Mouse (Mus musculus) liver, embryonic 12.5 days (tissue): Measurements from ENCODE around the gene Ppp1r9a. TPM values are rescaled to one million over a fixed set of nuclear protein-coding genes. Genes with fewer than 3 reads are reported as not detected.
A peak's percentile ranks its signal among the peaks of the same experiment; 100 is the strongest.
"Not testable (repeated sequence)": the region's sequence is repeated elsewhere in the genome, so short reads cannot be mapped to it uniquely, and the experiment has no call there.

ENCODE experiments used
- ATAC-seq: fragments of 200-750 bp; cut with Nextera tagmentation; 2 replicates; pipeline ENCODE4 v1.8.0; 2017; ENCODE audit warnings: moderate number of reproducible peaks, mild to moderate bottlenecking, moderate library complexity
- H3K27ac ChIP-seq: fragments of 300-500 bp; sonication (generic); 2 replicates; pipeline ENCODE4 v1.5.1; 2016; ENCODE audit warnings: mild to moderate bottlenecking
- H3K27me3 ChIP-seq: fragments of 300-500 bp; sonication (generic); replicated peaks from 2 replicates; pipeline ENCODE4 v1.6.1; 2016; ENCODE audit warnings: mild to moderate bottlenecking, moderate library complexity
- H3K36me3 ChIP-seq: fragments of 300-500 bp; sonication (generic); 2 replicates; pipeline ENCODE4 v1.6.1; 2016; ENCODE audit warnings: mild to moderate bottlenecking, moderate library complexity
- H3K4me1 ChIP-seq: fragments of 300-500 bp; sonication (generic); 2 replicates; pipeline ENCODE4 v1.6.1; 2016
- H3K4me2 ChIP-seq: fragments of 300-500 bp; sonication (generic); 2 replicates; pipeline ENCODE4 v1.6.1; 2016; ENCODE audit warnings: mild to moderate bottlenecking, moderate library complexity
- H3K4me3 ChIP-seq: fragments of 300-500 bp; sonication (generic); 2 replicates; pipeline ENCODE4 v1.5.1; 2016; ENCODE audit warnings: mild to moderate bottlenecking, moderate library complexity
- H3K9ac ChIP-seq: fragments of 300-500 bp; sonication (generic); 2 replicates; pipeline ENCODE4 v1.6.1; 2016; ENCODE audit warnings: mild to moderate bottlenecking, moderate library complexity
- H3K9me3 ChIP-seq: fragments of 300-500 bp; sonication (generic); replicated peaks from 2 replicates; pipeline ENCODE4 v1.6.1; 2016; ENCODE audit warnings: mild to moderate bottlenecking, moderate library complexity
- WGBS: fragments of 180-500 bp; shearing (Covaris S2); methylation state at CpG from one replicate; pipeline ENCODE4 v1.1.7; 2016; ENCODE audit not compliant: insufficient replicate concordance; 5-methylcytosine and 5-hydroxymethylcytosine counted together
- polyA plus RNA-seq: library from polyadenylated mRNA; unstranded; fragments of >200 nt; fragmentation: Nextera tagmentation; extraction: Ambion mirVana; gene quantifications from 2 replicates; pipeline ENCODE4 v1.2.1, GENCODE M21; 2016

Gene Ppp1r9a
- polyA plus RNA-seq, 1 experiment from 2014 or later, result 7.7 TPM

- Histone ChIP-seq H3K4me3 (no peak overlapping the region), H3K36me3 (peaks cover 16% of the 10 kb centered on the region), H3K27me3 (no peaks in the 10 kb centered on the region), H3K4me2 (no peak overlapping the region), H3K9ac (no peak overlapping the region), H3K9me3 (no peaks in the 10 kb centered on the region), H3K4me1 (no peaks in the 10 kb centered on the region), H3K27ac (no peak overlapping the region)
- WGBS, result 66% methylated on average over 5 of the region's 5 CpGs
- ATAC-seq, result no peak
Observed at GRCm38 (mm10) chr6:4918470-4918869, 15.8 kb downstream of the Ppp1r9a start.

GRCm38 (mm10) chr6:4923791-4924190 lies 21.1 kb downstream of the Ppp1r9a start:
- not testable (repeated sequence) for H3K4me3 ChIP-seq, H3K27ac ChIP-seq, H3K9ac ChIP-seq, H3K27me3 ChIP-seq, H3K36me3 ChIP-seq, H3K4me2 ChIP-seq, H3K9me3 ChIP-seq, H3K4me1 ChIP-seq
- ATAC-seq, result peak; percentile 65

GRCm38 (mm10) chr6:4925966-4926687 lies 23.4 kb downstream of the Ppp1r9a start:
- Histone ChIP-seq H3K4me2 (no peak overlapping the region), H3K27ac (no peak overlapping the region), H3K9ac (no peak overlapping the region), H3K27me3 (no peaks in the 10 kb centered on the region), H3K4me3 (no peak overlapping the region), H3K9me3 (no peaks in the 10 kb centered on the region), H3K4me1 (no peaks in the 10 kb centered on the region), H3K36me3 (no peaks in the 10 kb centered on the region)
- ATAC-seq, result no peak
- WGBS, result 70% methylated on average over 14 of the region's 14 CpGs

DNA sequence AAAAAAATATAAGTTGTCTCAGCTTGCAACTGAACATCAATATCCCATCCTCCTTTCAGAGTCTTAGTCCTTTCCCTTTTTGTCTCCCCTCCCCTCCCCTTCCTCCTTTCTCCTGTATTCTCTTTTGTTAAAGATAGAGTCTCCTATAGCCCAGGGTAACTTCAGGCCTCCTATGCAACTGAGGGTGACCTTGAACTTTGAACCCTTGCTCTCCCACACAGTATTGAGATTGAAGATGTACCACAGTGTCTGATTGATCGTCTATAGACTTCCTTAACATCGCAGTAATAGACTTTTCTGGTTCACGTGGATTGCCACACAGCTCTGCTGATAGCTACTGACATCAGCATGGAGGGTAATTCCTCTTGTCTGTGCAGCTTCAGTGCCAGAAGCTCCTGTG lies 27.6 kb downstream of the Ppp1r9a start:
- Histone ChIP-seq H3K4me3 (no peak overlapping the region), H3K9ac (no peak overlapping the region), H3K4me2 (no peak overlapping the region), H3K4me1 (no peaks in the 10 kb centered on the region), H3K27me3 (no peaks in the 10 kb centered on the region), H3K9me3 (no peaks in the 10 kb centered on the region), H3K36me3 (no peaks in the 10 kb centered on the region), H3K27ac (no peak overlapping the region)
- 68% methylated on average over 3 of the region's 3 CpGs for WGBS
- ATAC-seq, result no peak

GRCm38 (mm10) chr6:4938901-4939300 lies 36.2 kb downstream of the Ppp1r9a start:
- no peak for ATAC-seq
- peaks cover 5% of the 10 kb centered on the region; the same call in 1 of the 2 replicates for H3K4me1 ChIP-seq
- H3K9ac ChIP-seq, result no peak overlapping the region
- no peaks in the 10 kb centered on the region for H3K9me3 ChIP-seq
- H3K27ac ChIP-seq, result no peak overlapping the region
- no peak overlapping the region for H3K4me3 ChIP-seq
- 53% methylated on average over 3 of the region's 3 CpGs for WGBS
- H3K27me3 ChIP-seq, result no peaks in the 10 kb centered on the region
- no peaks in the 10 kb centered on the region for H3K36me3 ChIP-seq
- no peak overlapping the region for H3K4me2 ChIP-seq

GRCm38 (mm10) chr6:4940086-4940485 lies 37.4 kb downstream of the Ppp1r9a start:
- Histone ChIP-seq H3K36me3 (no peaks in the 10 kb centered on the region), H3K9ac (no peak overlapping the region), H3K4me1 (peaks cover 5% of the 10 kb centered on the region; the same call in 1 of the 2 replicates), H3K4me3 (no peak overlapping the region), H3K27me3 (no peaks in the 10 kb centered on the region), H3K9me3 (no peaks in the 10 kb centered on the region), H3K27ac (no peak overlapping the region), H3K4me2 (no peak overlapping the region)
- no peak for ATAC-seq
- 74% methylated on average over 6 of the region's 6 CpGs for WGBS

DNA sequence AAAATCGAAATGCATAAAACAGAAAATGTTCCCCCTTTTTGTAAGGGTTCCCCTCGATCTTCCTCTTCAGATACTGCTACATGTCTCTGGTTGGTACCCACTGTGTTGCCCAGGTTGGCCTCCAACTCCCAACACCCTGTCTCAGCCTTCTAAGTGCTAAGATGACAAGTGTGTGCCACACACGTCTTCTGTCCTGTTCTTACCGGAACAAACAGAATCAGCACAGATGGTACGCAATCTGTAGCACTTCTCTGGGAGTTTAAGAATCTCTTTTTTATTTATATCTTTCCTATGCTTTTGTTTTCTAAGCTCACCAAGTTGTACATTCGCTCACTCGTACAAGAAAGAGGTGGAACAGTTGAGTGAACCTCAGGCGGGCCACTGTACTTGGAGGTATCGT lies 37.9 kb downstream of the Ppp1r9a start:
- no peak for ATAC-seq
- WGBS, result 75% methylated on average over 9 of the region's 9 CpGs
- Histone ChIP-seq H3K4me3 (no peak overlapping the region), H3K4me2 (no peak overlapping the region), H3K27ac (no peak overlapping the region), H3K9me3 (no peaks in the 10 kb centered on the region), H3K9ac (no peak overlapping the region), H3K27me3 (no peaks in the 10 kb centered on the region), H3K4me1 (peaks cover 5% of the 10 kb centered on the region; the same call in 1 of the 2 replicates), H3K36me3 (no peaks in the 10 kb centered on the region)

DNA sequence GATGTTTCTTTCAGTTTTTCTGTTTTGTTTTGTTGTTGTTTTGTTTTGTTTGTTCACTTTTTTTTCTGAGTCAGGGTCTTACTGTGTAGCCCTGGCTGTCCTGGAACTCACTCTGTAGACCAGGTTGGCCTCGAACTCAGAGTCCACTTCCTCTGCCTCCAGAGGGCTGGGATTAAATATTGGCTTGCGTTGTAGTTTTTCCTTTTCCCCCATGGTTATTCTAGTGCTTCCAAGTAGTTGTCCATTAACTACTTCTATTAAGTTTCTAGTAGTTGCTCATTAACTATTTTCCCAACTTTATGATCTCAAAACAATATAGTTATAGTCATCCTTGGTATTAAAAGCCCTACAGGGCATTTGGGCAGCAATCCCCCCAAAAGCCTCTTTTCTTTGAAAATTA lies 41.1 kb downstream of the Ppp1r9a start:
- no peak overlapping the region for H3K9ac ChIP-seq
- peaks cover 19% of the 10 kb centered on the region for H3K4me1 ChIP-seq
- no peaks in the 10 kb centered on the region for H3K9me3 ChIP-seq
- no peaks in the 10 kb centered on the region for H3K36me3 ChIP-seq
- H3K4me2 ChIP-seq, result no peak overlapping the region
- 79% methylated on average over 2 of the region's 2 CpGs for WGBS
- no peak overlapping the region for H3K4me3 ChIP-seq
- no peak overlapping the region for H3K27ac ChIP-seq
- ATAC-seq, result no peak
- H3K27me3 ChIP-seq, result no peaks in the 10 kb centered on the region

- 54% methylated on average over 4 of the region's 4 CpGs for WGBS
- no peak overlapping the region for H3K27ac ChIP-seq
Observed at GRCm38 (mm10) chr6:4948056-4948455, 45.3 kb downstream of the Ppp1r9a start.

GRCm38 (mm10) chr6:4949701-4950100 lies 47.0 kb downstream of the Ppp1r9a start:
- peaks cover 29% of the 10 kb centered on the region for H3K4me1 ChIP-seq
- no peak for ATAC-seq
- no peaks in the 10 kb centered on the region for H3K27me3 ChIP-seq
- no peak overlapping the region for H3K27ac ChIP-seq
- no peak overlapping the region for H3K9ac ChIP-seq
- 70% methylated on average over 4 of the region's 4 CpGs for WGBS
- H3K9me3 ChIP-seq, result no peaks in the 10 kb centered on the region
- H3K36me3 ChIP-seq, result no peaks in the 10 kb centered on the region
- no peak overlapping the region for H3K4me2 ChIP-seq
- H3K4me3 ChIP-seq, result no peak overlapping the region

More at GRCm38 (mm10) chr6:4948056-4948455, 45.3 kb downstream of the Ppp1r9a start:
- Histone ChIP-seq H3K27me3 (no peaks in the 10 kb centered on the region), H3K4me3 (no peak overlapping the region), H3K9ac (no peak overlapping the region), H3K4me2 (no peak overlapping the region), H3K9me3 (no peaks in the 10 kb centered on the region), H3K36me3 (no peaks in the 10 kb centered on the region), H3K4me1 (peaks cover 34% of the 10 kb centered on the region)
- no peak for ATAC-seq

- H3K4me2 ChIP-seq, result no peak overlapping the region
- WGBS, result 57% methylated on average over 14 of the region's 14 CpGs
- no peaks in the 10 kb centered on the region for H3K36me3 ChIP-seq
- no peaks in the 10 kb centered on the region for H3K27me3 ChIP-seq
- H3K27ac ChIP-seq, result no peak overlapping the region
- no peaks in the 10 kb centered on the region for H3K9me3 ChIP-seq
- peaks cover 22% of the 10 kb centered on the region for H3K4me1 ChIP-seq
- H3K4me3 ChIP-seq, result no peak overlapping the region
- no peak overlapping the region for H3K9ac ChIP-seq
- no peak for ATAC-seq
Observed at GRCm38 (mm10) chr6:4953028-4953719, 50.5 kb downstream of the Ppp1r9a start.

DNA sequence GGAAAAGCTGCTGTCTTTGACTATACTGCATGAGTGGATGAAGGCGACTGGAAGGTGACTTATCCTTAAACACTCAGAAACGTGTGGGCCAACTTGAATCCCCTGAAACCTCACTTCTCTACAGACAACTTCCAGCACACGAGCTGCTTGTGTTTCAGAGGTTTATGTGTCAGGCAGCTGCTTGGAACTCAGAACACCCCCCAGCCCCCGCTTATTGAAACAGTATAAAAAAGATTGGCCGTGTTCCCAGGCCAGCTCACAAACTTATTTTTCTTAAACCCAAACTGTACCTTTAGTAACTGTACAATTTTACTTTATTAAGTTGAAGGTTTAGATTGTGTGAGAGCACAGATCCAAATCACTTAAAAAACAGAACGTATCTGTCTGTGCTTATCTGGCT lies 53.9 kb downstream of the Ppp1r9a start:
- no peak for ATAC-seq
- no peak overlapping the region for H3K9ac ChIP-seq
- 60% methylated on average over 6 of the region's 6 CpGs for WGBS
- no peak overlapping the region for H3K4me2 ChIP-seq
- H3K9me3 ChIP-seq, result no peaks in the 10 kb centered on the region
- H3K4me1 ChIP-seq, result 0 out of 2 replicates have a peak, but pooled peaks cover 2% of the 10 kb centered on the region
- no peaks in the 10 kb centered on the region for H3K36me3 ChIP-seq
- H3K27me3 ChIP-seq, result no peaks in the 10 kb centered on the region
- H3K4me3 ChIP-seq, result no peak overlapping the region
- H3K27ac ChIP-seq, result no peak overlapping the region
